Mouse (Mus musculus): ENCODE measurements around the gene Grin2c.

The Grin2c gene

GRCm38 (mm10) chr11:115229021-115229930 is 37.8 kb downstream of the Grin2c start:
- no peak for DNase-seq

GRCm38 (mm10) chr11:115228430-115228829 is 38.6 kb downstream of the Grin2c start:
- no peak for DNase-seq

DNA sequence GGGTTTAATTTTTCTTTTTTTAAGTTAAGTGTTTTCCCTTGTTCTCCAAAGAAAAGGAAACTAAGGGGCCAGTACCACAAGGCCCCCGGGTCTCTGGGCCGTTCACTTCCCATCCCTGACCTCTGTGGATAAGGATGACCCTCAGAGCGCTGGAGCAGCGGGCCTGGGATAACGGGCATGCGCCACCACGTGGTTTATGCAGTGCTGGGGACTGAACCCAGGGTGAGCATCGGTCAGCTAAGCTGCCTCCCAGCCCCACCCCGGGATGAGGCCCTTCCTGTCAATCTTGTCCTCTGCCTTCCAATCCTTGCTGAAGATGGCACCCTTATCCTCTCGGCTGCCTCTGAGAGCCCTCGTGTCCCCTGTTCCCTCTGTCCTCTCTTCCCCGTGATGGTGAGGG is 39.4 kb downstream of the Grin2c start:
- DNase-seq: no peak

- no peak for DNase-seq
Measured at GRCm38 (mm10) chr11:115226811-115227491, 40.1 kb downstream of the Grin2c start.

DNA sequence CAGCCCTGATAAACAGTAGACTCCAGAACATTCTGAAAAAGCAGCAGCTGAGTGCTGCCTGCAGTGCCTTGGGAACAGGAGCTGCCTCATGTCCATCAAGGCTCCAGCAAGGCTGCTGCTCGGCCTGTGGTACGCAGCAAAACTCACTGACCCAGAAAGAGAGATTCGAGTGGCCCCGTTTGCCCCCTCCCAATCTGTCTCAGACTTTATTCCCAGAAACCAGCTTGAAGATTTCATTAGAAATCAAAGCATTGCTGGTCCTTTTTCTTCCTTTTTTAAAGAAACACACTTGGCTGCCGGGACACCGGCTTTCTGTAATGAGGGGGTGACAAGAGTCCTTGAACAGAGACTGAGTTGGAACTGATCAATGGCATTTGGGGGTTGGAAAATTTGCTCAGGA is 41.7 kb downstream of the Grin2c start:
- DNase-seq: peak; percentile 28

DNA sequence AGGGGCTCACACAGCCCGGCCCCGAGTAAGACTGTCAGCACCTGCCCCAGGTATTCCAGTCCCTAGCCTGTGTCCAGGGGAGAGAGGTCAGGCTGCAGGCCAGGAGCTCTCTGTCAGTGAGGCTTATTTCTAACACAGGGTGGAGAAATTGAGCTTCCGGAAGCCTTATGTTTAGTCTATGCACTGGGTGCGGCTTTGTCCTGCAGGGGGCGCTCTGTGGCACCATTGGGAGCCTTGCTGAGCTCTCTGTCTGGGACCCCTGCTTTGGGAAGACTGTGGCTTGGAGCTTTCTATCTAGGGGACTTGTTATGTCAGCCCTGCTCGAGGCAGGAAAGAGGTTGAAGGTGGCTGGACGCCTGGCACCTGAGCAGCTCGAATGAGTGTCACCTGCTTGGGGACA is 42.2 kb downstream of the Grin2c start:
- peak; percentile 39 for DNase-seq

DNA sequence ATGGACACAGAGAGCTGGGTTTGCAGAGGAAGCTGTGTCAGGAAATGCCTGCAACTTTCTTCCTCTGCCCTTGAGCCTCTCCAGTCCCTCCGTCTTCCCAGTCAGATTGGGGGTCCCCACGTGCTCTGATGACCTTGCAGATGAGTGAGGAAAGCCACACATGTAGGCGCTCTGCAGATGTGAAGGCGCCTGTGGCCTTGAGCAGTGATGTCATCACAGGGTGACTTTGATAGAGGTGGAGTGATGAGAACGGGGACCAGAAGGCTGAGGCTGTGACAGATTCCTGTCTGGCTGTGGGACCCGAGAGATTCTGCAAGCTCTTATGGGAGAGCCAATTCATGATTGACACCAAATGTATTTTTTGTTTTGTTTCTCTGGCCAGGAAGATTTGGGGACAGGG is 43.2 kb downstream of the Grin2c start:
- no peak for DNase-seq

DNA sequence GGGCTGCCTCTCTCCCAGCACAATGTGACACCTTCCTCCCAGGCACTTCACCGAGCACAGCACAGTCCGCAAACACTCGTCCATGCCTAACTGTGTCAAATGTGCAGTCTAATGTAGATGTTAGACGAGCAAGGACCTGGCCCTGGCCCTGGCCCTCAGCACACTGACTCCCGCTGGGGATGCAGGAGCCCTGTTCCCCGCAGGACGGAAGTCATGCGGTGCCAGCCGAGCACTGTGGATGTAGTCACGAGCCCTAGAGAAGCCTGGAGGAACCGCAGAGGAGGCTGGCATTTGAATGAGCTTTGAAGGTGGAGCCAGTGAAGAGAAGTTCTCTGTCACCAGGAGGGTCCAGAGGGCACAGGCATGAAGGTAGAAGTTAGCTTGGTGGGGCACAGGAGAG is 43.6 kb downstream of the Grin2c start:
- no peak for DNase-seq

DNA sequence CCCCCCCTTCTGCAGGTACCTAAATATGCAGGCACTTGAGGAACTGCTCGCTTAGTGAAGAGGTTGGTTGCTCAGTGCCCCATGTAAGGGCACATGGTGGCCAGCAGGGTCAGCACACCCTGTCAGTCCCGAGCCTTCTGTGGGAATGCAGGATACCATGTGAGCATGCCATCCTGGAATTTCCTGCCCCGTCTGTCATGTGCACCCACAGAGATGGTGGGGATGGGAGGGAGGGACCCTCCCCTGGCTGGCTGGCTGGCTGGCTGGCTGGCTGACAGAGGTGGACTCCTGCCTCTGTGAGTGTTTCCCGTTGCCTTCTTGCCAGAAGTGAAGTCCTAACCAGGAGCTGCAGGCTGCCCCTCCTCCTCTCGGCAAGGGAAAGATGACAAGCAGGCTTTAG is 44.5 kb downstream of the Grin2c start:
- no peak for DNase-seq

GRCm38 (mm10) chr11:115222077-115222476 is 45.0 kb downstream of the Grin2c start:
- DNase-seq: no peak

GRCm38 (mm10) chr11:115219685-115220084 is 47.4 kb downstream of the Grin2c start:
- no peak for DNase-seq

DNA sequence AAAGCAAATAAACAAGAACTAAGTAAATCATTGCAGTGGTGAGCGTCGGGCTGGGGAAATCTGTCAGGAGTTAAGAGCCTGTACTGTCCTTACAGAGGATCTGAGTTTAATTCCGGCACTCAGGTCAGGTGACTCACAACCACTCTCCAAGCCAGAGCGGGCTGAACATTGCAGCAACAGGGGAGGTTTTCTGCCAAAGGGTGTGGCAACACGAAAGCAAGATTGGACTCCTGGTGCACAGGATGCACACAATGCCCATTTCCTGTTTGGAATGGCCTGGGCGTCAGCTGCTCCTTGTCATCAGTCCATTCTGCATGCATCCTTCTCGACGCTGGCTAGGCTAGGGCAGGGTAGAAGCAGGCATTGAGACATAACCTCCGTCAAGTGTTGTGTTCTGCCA is 47.8 kb downstream of the Grin2c start:
- no peak for DNase-seq

DNA sequence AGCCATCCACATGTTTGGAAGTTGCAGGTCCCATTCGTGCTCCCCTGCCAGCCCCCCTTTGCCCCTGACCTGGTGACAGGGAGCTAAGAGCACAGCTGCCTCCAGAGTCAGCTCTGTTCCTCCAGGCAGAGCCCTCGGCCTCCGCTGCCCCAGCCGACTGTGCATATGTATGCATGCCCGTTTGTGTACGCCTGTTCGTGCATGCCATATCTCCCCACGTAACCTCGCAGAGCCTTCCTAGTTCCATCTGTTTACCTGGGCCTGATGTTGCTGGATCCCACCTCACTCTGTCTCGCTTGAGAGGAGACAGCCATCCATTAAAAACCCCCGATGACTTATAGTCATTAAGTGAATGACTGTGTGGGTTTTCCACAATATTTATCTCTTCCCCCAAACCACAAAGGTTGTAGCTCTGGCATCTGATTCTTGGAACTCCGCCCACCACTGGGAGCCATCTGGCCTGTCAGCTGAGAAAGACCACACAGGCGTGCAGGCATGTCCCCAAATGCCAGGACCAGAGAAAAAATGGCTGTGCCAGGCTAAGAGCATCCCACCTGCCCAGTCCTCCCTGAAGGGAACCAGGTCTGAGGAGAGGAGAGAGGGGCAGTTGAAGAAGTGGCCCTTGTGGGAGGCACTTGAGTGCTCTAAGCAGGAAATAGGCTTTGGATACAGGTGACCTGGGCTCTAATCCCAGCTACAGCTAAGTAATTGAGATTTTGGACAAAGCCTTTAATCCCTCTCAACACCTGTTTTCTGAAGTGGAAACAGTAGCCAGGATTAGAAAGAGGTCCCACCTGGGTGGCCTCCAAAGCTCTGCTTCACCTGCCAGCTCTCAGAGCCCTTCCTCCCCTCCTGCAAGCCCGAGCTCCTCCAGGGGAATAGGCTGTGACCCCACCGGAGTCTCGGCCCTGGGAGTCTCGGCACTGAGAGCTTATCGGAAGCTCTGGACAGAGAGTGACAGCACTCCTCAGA is 49.3 kb downstream of the Grin2c start:
- no peak for DNase-seq

- no peak for DNase-seq
Measured at GRCm38 (mm10) chr11:115215123-115215522, 51.9 kb downstream of the Grin2c start.

DNA sequence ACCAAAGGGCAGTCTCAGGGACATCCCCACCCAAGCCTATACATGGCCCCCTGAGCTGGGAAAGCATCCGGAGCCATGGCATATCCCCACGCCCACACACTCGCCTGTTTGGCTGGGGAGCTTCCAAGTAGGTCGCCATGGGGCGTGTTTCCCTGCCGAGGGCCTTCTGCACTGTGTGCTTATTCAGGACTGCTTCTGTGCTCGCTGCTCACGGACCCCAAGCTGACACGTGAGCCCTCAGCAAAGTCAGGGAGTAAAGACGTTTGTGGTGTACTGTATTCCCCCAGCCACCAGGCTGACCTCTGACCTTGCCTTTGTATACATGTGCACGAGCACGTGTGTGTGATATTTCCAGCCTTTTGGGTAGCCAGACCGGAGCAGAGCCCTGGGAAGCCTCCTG is 54.9 kb downstream of the Grin2c start:
- no peak for DNase-seq

DNA sequence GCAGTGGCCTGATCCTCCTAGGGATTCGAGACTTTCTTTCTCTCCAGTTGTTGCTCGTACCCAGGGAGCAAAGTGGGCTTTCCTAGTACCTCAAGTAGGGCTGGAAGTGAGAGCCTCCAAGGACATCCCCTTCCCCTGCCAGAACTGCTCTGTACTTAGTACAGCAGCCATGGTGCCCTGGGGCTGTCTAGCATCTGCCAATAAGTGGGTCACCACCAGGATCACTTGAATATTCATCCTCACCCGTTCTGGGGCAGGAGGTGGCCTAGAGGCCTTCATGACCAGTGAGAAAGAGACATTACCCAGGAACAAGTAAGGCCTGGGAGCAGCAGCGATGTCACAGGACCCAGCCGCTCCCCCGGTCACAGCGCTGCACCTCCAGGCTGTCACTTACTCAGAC is 57.1 kb downstream of the Grin2c start:
- no peak for DNase-seq

GRCm38 (mm10) chr11:115208776-115209732 is 58.0 kb downstream of the Grin2c start:
- no peak for DNase-seq

GRCm38 (mm10) chr11:115208126-115208525 is 58.9 kb downstream of the Grin2c start:
- no peak for DNase-seq

DNA sequence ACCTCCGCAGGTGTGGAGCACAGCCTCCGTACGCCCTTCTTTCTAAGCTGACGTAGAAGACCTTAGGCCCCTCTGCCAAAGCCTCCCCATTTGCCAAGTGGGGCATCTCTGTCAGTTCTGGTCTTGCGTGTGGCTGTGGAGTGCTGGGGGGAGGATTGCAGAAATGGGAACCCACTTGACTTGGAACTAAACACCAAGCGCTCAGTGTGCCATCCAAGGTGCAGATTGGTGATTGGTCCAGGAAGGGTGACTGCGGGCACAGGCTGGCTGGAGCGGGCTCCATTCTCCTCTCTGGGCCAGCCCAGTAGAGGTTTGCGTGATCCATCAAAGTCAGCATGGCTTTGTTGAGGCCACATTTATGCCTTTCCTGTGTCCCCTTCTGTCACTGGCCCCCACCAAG is 64.3 kb downstream of the Grin2c start:
- DNase-seq: no peak

- peak; percentile 78 for DNase-seq
Measured at GRCm38 (mm10) chr11:115202316-115202715, 64.7 kb downstream of the Grin2c start.

GRCm38 (mm10) chr11:115200520-115200919 is 66.5 kb downstream of the Grin2c start:
- DNase-seq: no peak
